ENCODE assay signal across 14 mouse cellular contexts in the genomic region with DNA sequence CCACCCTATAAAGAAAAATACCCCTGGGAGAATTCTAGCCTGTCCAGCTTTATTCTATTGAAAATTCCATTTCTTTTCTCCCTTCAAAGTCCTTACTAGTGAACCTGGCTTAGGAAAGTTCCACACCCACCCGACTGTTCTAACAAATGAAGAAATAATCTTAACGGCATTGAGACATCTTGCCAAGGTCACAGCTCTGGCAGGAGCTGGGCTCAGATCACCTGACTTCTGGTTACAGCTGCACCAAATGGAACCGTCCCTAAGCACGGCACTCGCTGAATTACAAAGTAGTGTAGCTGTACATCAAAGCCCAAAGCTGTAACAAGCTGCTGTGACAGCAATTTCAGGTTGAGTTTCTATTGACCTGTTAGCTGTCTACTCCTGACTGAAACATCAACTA.
A peak's percentile ranks its signal among the peaks of the same experiment; 100 is the strongest.
DNase-seq lines count a peak whose midpoint lies in the region; ATAC-seq and TF ChIP-seq lines count a peak whose summit lies in the region.
"Had no signal": no experiment of that assay in that cellular context is flagged by ENCODE, and none has a peak within 500 bp of the region (broad histone marks: within the 10 kb centered on the region; RNA-seq: fewer than 3 reads in every experiment).

No protein-coding gene starts in this region.

- H3K36me3 ChIP-seq in kidney, adult 2 months (ENCODE audit: control insufficient read depth, insufficient read depth, low read length) = no peaks in the 10 kb centered on the region
- no peaks in the 10 kb centered on the region for H3K36me3 ChIP-seq in kidney, embryonic 15.5 days
- no peaks in the 10 kb centered on the region for H3K36me3 ChIP-seq in midbrain, embryonic 13.5 days
- H3K36me3 ChIP-seq: forebrain, embryonic 10.5 days; limb, embryonic 13.5 days had no signal

- peak; percentile 19 for DNase-seq in gastrocnemius, adult 2 months
- no peak for DNase-seq in gastrocnemius, adult 8-10 months (ENCODE audit: low spot score in 2 of 2)
- DNase-seq in kidney, adult 2 months = peak; percentile 68
- DNase-seq in adrenal gland, postnatal 25 days = peak; percentile 36
- DNase-seq in kidney, postnatal 10 days = peak; percentile 25
- DNase-seq in layer of hippocampus, adult 18-20 months (ENCODE audit: low spot score in 2 of 2) = no peak
- DNase-seq: cerebellum, postnatal 10 days; lung, adult 18-20 months; thymus, adult 2 months had no signal

- peaks cover 8% of the 10 kb centered on the region for H3K4me1 ChIP-seq in kidney, adult 2 months (ENCODE audit: control insufficient read depth, insufficient read depth, low read length)
- H3K4me1 ChIP-seq in kidney, embryonic 15.5 days = no peaks in the 10 kb centered on the region
- H3K4me1 ChIP-seq in midbrain, embryonic 13.5 days (replicated peaks) = peaks cover 7% of the 10 kb centered on the region
- H3K4me1 ChIP-seq: forebrain, embryonic 10.5 days; limb, embryonic 13.5 days had no signal

- no peaks in the 10 kb centered on the region for H3K9me3 ChIP-seq in kidney, embryonic 15.5 days (replicated peaks)
- H3K9me3 ChIP-seq in midbrain, embryonic 13.5 days = no peaks in the 10 kb centered on the region
- H3K9me3 ChIP-seq: forebrain, embryonic 10.5 days; limb, embryonic 13.5 days had no signal

- no peak for TF ChIP-seq CTCF in gastrocnemius, adult 2 months (IDR thresholded peaks at IDR 0.05)
- TF ChIP-seq CTCF in kidney, adult 2 months (conservative IDR thresholded peaks at IDR 0.05; ENCODE audit: insufficient read depth, insufficient read length, low read depth, low read length) = no peak

- intact Hi-C loops in gastrocnemius, adult 2 months (cut with DNase I) = no loop called here

- no peak overlapping the region for H3K4me3 ChIP-seq in gastrocnemius, adult 2 months
- H3K4me3 ChIP-seq in kidney, adult 2 months (ENCODE audit: insufficient read depth, low read depth, low read length) = no peak overlapping the region
- H3K4me3 ChIP-seq in kidney, embryonic 15.5 days (replicated peaks) = no peak overlapping the region
- no peak overlapping the region for H3K4me3 ChIP-seq in midbrain, embryonic 13.5 days (replicated peaks)
- H3K4me3 ChIP-seq: forebrain, embryonic 10.5 days; limb, embryonic 13.5 days had no signal

- no peak overlapping the region for H3K4me2 ChIP-seq in kidney, embryonic 15.5 days
- H3K4me2 ChIP-seq in midbrain, embryonic 13.5 days (replicated peaks) = no peak overlapping the region
- H3K4me2 ChIP-seq: hindbrain, embryonic 14.5 days; limb, embryonic 13.5 days had no signal

- whole genome bisulfite sequencing in kidney, adult 2 months = 27% methylated on average over 5 of the region's 5 CpGs
- WGBS in kidney, embryonic 15.5 days = 47% methylated on average over 5 of the region's 5 CpGs
- 68% methylated on average over 5 of the region's 5 CpGs for WGBS in midbrain, embryonic 13.5 days

- TF ChIP-seq POLR2A in kidney, adult 2 months (IDR thresholded peaks at IDR 0.05; ENCODE audit: low read depth, low read length) = no peak

- H3K9ac ChIP-seq in kidney, embryonic 15.5 days = no peak overlapping the region
- no peak overlapping the region for H3K9ac ChIP-seq in midbrain, embryonic 13.5 days (replicated peaks)
- H3K9ac ChIP-seq: hindbrain, embryonic 14.5 days; limb, embryonic 13.5 days had no signal

- no peak for ATAC-seq in kidney, embryonic 15.5 days (replicated peaks; ENCODE audit: low FRiP score)
- no peak for ATAC-seq in midbrain, embryonic 13.5 days

- H3K27ac ChIP-seq in gastrocnemius, adult 2 months = no peak overlapping the region
- H3K27ac ChIP-seq in kidney, adult 2 months (ENCODE audit: insufficient read depth, low read depth, low read length) = peak overlapping the region; percentile 79
- no peak overlapping the region for H3K27ac ChIP-seq in kidney, embryonic 15.5 days
- H3K27ac ChIP-seq in midbrain, embryonic 13.5 days = no peak overlapping the region
- H3K27ac ChIP-seq: forebrain, embryonic 10.5 days; hindbrain, embryonic 14.5 days; limb, embryonic 13.5 days had no signal

- no peaks in the 10 kb centered on the region for H3K27me3 ChIP-seq in kidney, adult 2 months (replicated peaks; ENCODE audit: control insufficient read depth, insufficient read depth, low read length)
- H3K27me3 ChIP-seq in kidney, embryonic 15.5 days = no peaks in the 10 kb centered on the region
- H3K27me3 ChIP-seq in midbrain, embryonic 13.5 days = no peaks in the 10 kb centered on the region
- H3K27me3 ChIP-seq: limb, embryonic 13.5 days had no signal

Comparison
In these comparisons a context has a peak if more than half of its experiments do, and no peak if none do; other contexts are left out.
1. DNase-seq: peak in gastrocnemius, adult 2 months (single experiment), kidney, adult 2 months (single experiment), adrenal gland, postnatal 25 days (single experiment) and kidney, postnatal 10 days (single experiment); none in gastrocnemius, adult 8-10 months (0 of 2) and layer of hippocampus, adult 18-20 months (0 of 2).